Mouse (Mus musculus): ENCODE results near the gene Iqcn.

Iqcn gene

DNA sequence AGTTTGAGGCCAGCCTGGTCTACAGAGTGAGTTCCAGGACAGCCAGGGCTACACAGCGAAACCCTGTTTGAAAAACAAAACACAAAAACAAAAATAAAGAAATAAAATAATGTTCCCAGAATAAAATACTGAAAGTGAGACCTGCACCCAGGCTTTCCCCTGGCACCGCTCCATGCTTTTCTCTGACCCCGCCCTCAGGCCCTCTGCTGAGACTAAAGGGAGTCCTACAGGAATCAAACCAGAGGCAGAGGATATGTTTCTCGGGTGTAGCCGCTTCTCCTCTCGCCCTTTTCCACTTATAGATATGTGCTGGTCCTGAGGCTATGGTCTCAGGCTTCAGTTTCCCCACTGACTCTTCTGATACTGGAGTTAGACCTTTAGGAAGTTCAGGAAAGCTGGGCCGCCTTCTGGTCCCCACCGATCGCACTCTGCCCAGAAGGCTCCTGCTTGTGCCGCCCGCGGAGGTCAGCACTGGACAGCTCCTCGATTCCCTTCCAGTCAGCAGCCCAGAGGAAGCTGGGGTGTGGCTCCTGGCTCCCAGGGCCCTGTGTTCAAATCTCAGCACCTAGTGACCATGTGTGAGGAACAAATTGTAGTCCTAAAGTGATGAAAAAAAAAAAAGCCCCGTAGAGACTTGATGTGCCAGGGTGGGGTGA is 22.7 kb downstream of the Iqcn start:
- DNase-seq (ENCODE audit: extremely low spot score, low read depth, low spot score): no peak

DNA sequence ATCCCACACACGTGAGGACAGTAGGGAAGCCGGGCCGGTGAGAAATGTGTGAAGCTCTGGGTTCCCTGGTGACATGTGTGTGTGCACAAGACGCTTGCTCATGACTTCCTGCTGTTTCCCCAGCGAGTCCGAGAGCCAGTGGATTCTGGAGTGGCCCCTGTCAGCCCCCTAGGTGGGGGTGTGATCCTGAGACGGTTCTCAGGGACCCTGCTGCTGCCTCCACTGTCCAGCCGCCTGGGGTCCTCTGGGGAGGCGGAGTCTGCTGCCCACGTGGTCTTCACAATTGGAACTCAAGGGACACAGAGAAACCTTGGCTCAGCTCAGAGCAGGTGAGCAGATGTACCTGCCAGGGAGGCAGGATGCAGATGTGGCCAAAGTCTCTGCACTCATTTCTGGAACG is 23.5 kb downstream of the Iqcn start:
- DNase-seq (ENCODE audit: extremely low spot score, low read depth, low spot score): no peak

DNA sequence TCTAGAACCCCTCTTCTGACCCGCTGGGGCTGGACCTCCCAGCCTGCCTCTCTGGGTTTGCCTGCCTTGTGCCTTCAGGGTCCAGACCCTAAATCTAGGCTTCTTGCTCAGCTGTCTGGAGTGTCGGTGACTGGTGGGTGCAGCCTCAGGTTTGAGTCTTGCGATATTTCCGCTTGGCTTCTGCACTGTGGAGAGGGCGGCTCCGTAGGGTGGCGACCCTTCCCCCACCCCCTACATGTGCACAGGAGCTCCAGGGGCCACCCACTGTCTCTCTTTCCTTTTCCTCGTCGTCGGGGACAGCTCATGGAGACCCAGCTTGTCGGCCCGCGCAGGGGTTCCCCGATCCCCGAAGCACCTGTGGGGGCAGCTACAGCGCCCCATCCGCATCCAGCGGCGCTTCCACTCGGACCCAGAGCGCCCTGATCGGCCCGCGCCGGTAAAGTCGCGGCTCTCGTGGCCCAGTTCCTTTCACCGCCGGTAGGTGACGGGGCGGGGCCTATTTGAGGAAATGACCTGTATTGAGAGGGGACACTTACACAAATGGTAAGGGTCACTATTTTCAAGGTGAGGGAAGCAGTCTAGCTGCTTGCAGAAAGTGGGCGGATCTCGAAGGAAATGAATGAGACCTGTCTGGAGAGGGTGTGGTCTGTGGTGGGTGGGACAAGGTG is 26.7 kb downstream of the Iqcn start:
- no peak for DNase-seq (ENCODE audit: extremely low spot score, low read depth, low spot score)

DNA sequence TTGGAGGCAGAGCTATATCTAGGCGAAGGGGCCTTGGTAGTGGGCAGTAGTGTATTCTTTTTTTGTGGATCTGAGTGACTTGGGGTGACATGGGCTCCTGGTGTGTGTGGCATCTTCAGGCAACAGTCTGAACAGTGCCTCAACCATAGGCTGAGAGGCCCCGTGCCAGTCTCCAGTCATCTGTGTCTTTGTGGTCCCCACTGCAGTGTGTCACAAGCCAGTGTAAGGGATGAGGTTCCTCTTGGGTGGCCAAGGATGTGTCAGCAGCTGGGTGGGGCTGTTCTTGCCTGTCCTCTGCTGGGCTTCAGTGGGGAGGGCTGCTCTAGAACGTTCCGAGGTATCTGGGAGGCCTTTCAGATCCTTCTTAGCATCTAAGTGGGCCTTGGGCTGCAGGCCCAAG is 27.7 kb downstream of the Iqcn start:
- no peak for DNase-seq (ENCODE audit: extremely low spot score, low read depth, low spot score)

DNA sequence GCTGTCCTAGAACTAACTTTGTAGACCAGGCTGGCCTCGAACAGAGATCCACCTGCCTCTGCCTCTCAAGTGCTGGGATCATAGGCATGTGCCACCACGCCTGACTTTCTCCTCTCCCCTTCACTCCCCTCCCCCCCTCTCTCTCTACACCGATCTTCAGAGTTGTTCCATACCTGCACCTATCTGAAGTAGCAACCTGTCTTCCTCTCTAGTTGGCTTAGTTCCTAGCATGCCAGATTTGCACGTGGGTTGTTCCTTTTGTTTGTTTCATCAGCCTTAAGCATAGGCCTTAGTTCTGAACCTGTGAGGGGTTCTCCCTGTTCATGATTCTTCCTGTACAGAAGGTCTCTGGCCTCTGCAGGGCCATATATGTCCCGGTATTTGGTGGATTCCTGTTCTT is 34.4 kb downstream of the Iqcn start:
- no peak for DNase-seq (ENCODE audit: extremely low spot score, low read depth, low spot score)

DNA sequence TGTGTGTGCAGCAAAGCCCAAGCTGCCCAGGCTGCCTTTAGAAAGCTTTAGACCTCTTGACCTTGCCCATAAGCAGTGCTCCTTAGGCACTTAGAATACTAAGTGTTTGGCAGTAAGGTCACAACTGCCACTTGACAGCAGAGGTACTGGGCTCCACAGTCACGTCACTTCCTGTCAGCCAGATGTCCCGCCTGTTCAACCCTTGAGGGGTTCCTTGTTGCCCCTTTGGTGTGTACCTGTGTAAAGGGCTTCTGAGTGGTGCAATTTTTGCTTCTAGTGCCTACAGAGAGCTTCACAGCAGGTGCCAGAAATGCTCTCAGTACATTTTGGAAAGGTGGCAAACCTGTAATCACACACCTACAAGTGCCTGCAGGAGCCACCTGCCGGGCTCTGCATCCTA is 35.0 kb downstream of the Iqcn start:
- no peak for DNase-seq (ENCODE audit: extremely low spot score, low read depth, low spot score)

DNA sequence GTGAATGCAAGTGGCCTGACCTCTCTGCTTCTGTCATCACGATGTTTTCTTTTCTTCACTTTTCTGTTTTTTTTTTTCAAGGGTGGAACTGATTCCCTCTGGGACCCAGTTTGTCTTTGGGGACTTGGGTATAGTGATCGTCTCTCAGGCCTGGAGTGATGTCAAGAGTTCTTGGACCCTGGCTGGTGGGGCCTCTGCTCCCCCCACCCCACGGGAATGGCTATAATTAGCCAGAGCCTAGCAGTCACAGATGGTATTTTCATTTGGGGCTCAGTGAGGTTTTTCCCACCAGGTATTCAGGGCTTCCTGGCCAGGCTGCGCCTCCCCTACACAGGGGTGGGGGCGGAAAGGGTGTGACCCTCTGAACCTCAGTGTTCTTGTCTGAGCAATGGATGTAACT is 38.4 kb downstream of the Iqcn start:
- no peak for DNase-seq (ENCODE audit: extremely low spot score, low read depth, low spot score)

DNA sequence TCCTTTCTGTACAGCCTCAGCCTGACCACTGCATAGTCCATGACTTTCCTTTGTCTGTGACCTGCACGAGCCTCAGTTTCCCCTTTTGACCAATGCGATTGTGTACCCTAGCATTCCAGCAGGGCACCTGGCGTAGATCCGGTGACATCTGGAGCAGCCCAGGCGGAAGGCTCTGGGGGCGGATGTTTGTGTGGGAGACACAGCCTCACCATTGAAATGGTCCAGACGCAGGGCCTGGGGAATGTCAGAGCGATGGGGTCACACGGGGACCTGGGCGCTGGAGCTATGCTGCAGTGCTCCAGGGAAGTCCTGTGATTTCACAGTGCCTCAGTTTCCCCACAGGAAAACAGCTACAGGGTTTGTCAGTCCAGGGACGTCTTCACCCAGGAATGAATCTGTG is 38.9 kb downstream of the Iqcn start:
- no peak for DNase-seq (ENCODE audit: extremely low spot score, low read depth, low spot score)

DNA sequence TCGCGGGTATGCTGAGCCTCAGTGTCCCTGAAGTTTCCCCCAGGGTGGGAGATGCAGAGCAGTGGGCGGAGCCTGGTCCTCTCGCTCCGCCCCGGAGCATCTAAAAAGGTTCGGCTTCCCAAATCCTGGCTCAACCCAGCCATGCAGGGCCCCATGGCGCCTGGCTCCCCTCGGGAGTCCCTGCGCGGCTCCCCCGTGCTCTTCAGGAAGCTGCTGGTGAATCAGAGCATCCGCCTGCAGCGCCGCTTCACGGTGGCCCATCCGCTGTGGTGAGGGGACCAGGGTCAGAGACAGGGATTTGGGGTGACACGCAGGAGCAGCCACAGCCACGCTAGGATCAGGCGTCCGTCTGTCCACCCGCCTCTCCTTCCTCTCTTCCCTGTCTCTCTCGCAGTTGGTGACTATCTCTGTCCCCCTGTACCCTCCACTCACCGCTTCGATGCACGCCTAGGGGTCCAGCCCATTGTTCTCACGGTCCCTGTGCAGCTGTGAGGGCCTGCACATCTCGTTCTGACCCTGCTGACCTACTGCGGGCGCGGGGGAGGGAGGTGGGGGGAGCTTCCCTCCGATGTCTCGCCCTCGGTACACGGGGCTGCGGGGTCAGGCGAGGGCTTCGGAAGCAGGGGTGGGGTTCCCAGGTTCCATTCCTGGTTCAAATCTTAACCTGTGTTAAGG is 39.9 kb downstream of the Iqcn start:
- DNase-seq (ENCODE audit: extremely low spot score, low read depth, low spot score): no peak

DNA sequence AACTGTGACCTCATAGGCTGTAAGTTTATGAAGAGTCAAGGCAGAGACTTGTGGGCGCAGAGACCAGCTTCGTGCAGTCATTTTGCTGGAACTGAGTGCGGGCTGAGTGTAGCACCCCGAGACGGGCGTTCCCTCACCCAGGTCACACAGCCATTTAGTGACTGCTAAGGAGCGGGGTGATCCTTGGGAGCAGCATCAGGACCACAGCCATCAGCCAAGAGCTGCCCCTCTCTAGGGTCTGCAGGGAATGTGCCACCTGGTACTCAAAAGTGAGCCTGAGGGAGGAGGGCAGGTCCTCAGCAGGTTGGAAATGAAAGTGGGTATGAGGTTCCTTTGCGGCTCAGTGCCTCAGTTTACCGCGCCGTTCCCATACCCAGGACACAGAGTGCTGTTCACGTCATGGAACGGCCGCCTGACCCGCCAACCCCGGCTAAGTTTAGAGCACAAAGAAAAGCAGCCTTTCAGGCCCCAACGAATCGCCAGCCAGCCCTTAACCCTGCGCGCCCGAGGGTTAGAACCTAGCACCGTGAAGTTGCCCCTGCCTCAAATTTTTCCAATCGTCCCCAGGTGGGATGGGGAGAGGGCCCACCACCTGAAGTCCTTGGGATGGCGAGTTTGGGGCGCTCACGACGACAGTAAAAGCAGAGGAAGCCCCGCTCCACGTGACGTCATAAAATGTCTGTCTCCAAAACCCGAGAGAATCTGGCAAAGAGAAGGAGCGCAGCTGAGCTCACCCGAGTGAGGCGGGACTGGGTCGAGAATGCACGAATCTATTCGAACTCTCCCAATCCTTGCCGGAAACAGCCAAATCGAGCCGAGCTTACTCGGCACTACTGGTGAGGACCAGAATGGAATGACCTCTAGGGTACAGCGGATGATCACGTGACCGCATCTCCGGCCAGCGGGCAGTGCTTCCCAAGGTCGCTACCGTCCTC is 40.7 kb downstream of the Iqcn start:
- no peak for DNase-seq (ENCODE audit: extremely low spot score, low read depth, low spot score)

DNA sequence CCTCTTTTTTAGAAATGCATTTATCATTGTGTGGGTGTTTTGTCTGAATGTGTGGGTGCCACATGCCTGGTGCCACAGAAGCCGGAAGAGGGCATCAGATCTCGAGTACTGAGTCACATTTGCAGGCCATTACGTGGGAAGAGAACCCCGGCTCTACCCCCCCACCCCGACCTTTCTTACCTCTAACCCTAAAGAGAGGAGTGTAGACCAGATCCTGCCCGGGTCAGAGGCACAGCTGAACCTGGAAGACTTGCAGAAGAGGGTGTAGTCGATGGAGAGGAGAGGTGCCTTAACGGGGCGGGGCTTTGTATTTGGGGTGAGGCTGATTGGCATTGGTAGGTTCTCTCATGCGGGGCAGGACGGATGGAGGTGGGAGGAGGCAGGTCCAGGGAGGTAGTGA is 41.5 kb downstream of the Iqcn start:
- no peak for DNase-seq (ENCODE audit: extremely low spot score, low read depth, low spot score)

DNA sequence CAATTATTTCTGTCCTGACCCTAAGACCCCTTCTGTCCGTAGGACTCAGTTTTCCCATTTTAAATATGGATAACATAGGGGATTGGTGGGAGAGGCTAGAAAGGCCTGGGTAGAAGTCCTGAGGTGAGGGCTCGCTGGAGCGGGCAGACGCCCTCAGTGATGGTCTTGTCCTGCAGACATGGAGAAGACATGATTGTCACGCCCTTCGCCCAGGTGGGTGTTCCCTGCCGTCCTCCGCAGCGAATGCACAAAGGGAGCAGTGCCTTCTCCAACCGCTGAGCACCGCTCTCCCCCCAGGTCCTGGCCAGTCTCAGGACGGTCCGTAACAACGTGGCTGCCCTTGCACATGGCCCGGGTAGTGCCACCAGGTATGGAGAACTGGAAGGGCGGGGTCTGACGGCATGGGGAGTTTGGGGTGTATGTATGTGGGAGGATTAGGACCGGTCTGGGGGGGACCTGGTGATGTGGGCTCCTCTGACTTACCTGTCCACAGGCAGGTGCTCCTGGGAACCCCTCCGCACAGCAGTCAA is 42.5 kb downstream of the Iqcn start:
- no peak for DNase-seq (ENCODE audit: extremely low spot score, low read depth, low spot score)

DNA sequence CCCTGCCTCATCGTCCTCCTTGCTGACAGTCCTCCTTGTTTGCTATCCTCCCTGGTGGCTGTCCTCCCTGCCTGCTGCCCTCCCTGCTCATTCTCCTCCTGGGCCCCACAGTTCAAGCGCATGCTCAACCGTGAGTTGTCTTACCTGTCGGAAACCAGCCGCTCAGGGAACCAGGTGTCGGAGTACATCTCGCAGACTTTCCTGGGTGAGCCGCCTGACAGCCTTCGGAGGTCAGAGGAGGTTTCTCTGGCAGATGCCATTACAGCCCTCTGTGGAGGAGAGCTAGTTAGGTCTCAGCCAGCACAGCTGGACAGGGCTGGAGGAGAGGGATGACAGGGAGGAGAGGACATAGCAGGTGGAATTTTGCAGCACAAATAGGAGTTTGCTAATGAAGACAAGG is 43.4 kb downstream of the Iqcn start:
- no peak for DNase-seq (ENCODE audit: extremely low spot score, low read depth, low spot score)

DNA sequence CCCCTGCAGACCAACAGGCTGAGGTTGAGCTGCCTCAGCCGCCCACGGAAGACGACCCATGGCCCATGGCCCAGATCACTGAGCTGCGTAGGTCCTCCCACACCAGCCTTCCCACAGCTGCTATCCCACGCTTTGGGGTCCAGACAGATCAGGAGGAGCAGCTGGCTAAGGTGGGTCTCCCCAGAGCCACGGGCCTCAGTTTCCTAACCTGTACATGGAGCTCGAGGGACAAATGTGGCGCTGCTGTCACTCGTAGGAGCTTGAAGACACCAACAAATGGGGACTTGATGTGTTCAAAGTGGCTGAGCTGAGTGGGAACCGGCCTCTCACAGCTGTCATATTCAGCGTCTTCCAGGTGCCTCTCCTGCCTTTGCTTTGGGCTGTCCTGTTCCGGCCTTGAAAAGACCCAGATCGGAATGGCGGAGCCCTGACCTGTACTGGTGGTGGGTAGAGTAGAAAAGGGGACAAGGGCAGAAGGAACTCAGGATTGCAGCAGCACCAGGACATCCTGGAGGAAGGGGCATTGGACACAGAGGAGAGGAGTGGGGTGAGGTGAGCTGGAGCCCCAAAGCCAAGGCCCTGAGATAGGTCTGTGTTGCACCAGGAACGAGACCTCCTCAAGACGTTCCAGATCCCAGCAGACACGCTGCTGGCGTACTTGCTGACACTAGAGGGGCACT is 44.1 kb downstream of the Iqcn start:
- no peak for DNase-seq (ENCODE audit: extremely low spot score, low read depth, low spot score)

DNA sequence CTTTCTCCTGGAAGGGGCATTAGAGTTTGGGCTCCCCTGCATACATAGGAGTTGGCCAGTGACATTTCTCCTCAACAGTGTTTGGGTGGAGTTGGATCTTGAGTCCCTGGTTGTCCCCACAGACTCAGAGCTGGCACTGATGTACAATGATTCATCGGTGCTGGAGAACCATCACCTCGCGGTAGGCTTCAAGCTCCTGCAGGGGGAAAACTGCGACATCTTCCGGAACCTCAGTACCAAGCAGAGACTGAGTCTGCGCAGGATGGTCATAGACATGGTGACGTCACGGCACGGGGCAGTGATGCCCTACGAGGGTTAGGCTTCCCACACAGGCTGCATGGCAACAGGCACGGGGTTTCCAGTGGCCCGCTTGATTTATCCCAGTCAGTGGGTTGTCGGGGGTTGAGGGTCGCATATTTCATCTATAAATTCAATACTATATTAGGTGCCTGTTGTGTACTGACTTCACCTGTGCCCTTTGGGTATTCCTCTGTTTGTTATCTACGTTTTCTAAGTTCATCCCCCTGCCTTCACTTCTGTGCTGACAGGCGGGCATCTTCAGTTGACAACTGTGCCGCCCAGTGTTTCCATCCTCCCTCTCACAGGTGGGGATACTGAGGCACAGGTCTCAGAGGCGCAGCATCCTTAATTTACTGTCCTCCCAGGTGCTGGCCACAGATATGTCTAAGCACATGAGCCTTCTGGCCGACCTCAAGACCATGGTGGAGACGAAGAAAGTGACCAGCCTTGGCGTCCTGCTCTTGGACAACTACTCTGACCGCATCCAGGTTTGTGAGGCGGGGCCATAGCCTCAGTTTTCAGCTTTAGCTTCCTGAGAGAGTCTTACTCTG is 45.2 kb downstream of the Iqcn start:
- no peak for DNase-seq (ENCODE audit: extremely low spot score, low read depth, low spot score)

DNA sequence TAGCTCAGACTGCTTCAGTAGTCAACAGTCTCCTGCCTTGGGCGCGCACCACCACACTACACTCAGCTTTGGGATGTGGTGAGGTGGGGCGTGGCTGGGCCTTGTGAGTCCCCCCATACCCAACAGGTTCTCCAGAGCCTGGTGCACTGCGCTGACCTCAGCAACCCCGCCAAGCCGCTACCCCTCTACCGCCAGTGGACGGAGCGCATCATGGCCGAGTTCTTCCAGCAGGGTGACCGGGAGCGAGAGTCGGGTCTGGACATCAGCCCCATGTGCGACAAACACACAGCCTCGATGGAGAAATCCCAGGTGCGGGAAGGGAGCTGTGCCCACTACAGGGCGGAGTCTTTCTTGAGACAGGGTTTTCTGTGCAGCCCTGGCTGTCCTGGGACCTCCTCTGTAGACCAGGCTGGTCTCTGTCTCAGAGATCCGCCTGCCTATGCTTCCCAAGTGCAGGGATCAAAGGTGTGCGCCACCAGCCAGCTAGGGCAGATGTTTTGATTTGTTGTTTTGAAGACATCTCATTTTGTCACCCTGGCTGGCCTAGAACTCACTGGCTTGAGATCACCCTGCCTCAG is 45.9 kb downstream of the Iqcn start:
- no peak for DNase-seq (ENCODE audit: extremely low spot score, low read depth, low spot score)

DNA sequence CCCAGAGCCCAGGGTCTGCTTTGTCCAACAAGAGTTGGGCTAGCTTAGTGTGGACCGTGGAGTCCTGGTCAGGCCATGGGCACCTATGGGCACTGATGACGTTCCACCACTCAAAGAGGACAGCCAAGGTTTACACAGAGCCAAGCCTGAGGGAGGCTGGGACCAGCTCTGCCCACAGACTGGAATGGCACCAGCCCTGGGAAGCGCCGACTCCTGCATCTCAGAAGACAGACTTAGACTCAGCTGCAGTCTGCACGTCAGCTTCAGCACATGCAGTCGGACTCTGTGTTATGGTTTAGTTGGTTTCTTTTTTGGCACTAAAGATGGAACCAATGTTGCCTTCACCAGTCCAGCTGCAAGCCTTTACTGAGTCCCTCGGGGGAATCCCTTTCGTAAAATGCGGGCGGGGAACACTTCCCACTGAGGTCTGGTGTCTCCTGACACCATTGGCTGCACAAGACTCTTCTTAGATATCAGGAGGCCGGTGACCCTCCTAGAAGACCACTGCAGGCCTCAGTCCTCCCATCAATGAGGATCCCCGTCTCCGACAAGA is 46.9 kb downstream of the Iqcn start:
- no peak for DNase-seq (ENCODE audit: extremely low spot score, low read depth, low spot score)

DNA sequence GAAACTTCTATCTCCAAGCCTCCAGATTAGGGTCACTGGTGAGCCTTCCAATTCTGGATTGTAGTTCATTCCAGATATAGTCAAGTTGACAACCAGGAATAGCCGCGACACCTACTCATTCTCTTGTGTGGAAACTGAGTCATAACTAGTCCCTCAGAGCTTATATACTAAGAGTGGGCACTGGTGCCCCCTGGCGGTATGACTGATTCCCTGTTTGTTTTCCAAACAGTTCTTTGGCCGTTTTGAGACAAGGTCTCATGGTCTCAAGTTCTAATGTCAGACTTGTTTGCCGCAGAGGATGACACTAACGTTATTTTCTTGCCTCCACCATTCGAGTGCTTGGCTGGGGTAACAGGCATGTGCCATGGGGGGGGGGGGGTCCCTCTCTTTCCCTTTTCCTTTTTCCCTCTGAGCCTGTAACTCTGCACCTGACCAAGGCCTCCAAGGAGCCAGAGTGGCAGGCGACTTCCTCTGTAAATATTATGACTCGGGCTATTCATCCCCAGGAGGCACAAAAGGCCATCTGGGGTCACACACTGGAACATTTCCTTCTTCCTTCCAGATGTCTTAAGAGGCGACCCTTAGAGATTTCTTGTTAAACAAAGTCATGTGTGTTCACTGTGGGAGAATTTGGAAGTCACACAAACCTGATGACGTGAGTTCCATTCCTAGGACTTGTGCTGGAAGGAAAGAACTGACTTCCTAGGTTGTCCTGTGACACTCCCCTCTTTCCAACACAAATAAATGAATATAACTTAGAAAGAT is 48.9 kb downstream of the Iqcn start:
- no peak for DNase-seq (ENCODE audit: extremely low spot score, low read depth, low spot score)

Measured in hindlimb bud, embryonic 11.5 days (tissue).